Mouse (Mus musculus): ENCODE measurements around the gene Soga1. TPM values are rescaled to one million over a fixed set of nuclear protein-coding genes. Genes with fewer than 3 reads are reported as not detected.
A peak's percentile ranks its signal among the peaks of the same experiment; 100 is the strongest.

Gene Soga1
- polyA plus RNA-seq, 1 experiment from 2014 or later: 2.6 TPM

GRCm38 (mm10) chr2:157006511-157007233 lies 72.4 kb downstream of the Soga1 start, which contains the start of gene Dsn1:
Gene Dsn1, minus strand, starts transcription at chr2:157007154.
- no peaks in the 10 kb centered on the region for H3K9me3 ChIP-seq
- H3K27me3 ChIP-seq (replicated peaks): no peaks in the 10 kb centered on the region
- H3K36me3 ChIP-seq: peaks cover 34% of the 10 kb centered on the region
- H3K4me1 ChIP-seq: peaks cover 30% of the 10 kb centered on the region
- ATAC-seq (ENCODE audit: extremely low read depth, insufficient number of reproducible peaks, low FRiP score, low TSS enrichment): peak; percentile 68; the same call in 1 of the 2 replicates
- H3K4me2 ChIP-seq: peak within 1 kb of the TSS; percentile 92
- H3K27ac ChIP-seq (replicated peaks): peak within 1 kb of the TSS; percentile 88
- under 1% methylated on average over 56 of the region's 56 CpGs for WGBS
- H3K9ac ChIP-seq: peak within 1 kb of the TSS; percentile 92
- H3K4me3 ChIP-seq: peak within 1 kb of the TSS; percentile 87

- 90% methylated on average over 4 of the region's 4 CpGs for WGBS
- H3K36me3 ChIP-seq: peaks cover 75% of the 10 kb centered on the region
- no peak overlapping the region for H3K27ac ChIP-seq (replicated peaks)
- H3K4me1 ChIP-seq: peaks cover 13% of the 10 kb centered on the region
- no peak overlapping the region for H3K4me2 ChIP-seq
- H3K9ac ChIP-seq: no peak overlapping the region
- no peak for ATAC-seq (ENCODE audit: extremely low read depth, insufficient number of reproducible peaks, low FRiP score, low TSS enrichment)
- H3K27me3 ChIP-seq (replicated peaks): no peaks in the 10 kb centered on the region
- no peaks in the 10 kb centered on the region for H3K9me3 ChIP-seq
- H3K4me3 ChIP-seq: no peak overlapping the region
These were observed 76.7 kb downstream of the Soga1 start for GRCm38 (mm10) chr2:157002321-157002720.

- no peak overlapping the region for H3K27ac ChIP-seq (replicated peaks)
- ATAC-seq (ENCODE audit: extremely low read depth, insufficient number of reproducible peaks, low FRiP score, low TSS enrichment): no peak
- H3K27me3 ChIP-seq (replicated peaks): no peaks in the 10 kb centered on the region
- 86% methylated on average over 5 of the region's 5 CpGs for WGBS
- no peak overlapping the region for H3K4me3 ChIP-seq
- H3K4me2 ChIP-seq: no peak overlapping the region
- peaks cover 94% of the 10 kb centered on the region for H3K36me3 ChIP-seq
- no peaks in the 10 kb centered on the region for H3K9me3 ChIP-seq
- H3K4me1 ChIP-seq: no peaks in the 10 kb centered on the region
- no peak overlapping the region for H3K9ac ChIP-seq
These were observed 80.8 kb downstream of the Soga1 start for GRCm38 (mm10) chr2:156998263-156998662.

GRCm38 (mm10) chr2:156996576-156996975 lies 82.5 kb downstream of the Soga1 start:
- WGBS: 63% methylated on average over 6 of the region's 6 CpGs
- Histone ChIP-seq H3K36me3 (peaks cover 80% of the 10 kb centered on the region), H3K27me3 (replicated peaks) (no peaks in the 10 kb centered on the region), H3K9ac (no peak overlapping the region), H3K4me1 (no peaks in the 10 kb centered on the region), H3K9me3 (no peaks in the 10 kb centered on the region), H3K4me3 (no peak overlapping the region), H3K4me2 (no peak overlapping the region), H3K27ac (replicated peaks) (no peak overlapping the region)
- ATAC-seq (ENCODE audit: extremely low read depth, insufficient number of reproducible peaks, low FRiP score, low TSS enrichment): no peak

- peaks cover 29% of the 10 kb centered on the region for H3K4me1 ChIP-seq
- ATAC-seq (ENCODE audit: extremely low read depth, insufficient number of reproducible peaks, low FRiP score, low TSS enrichment): peak; percentile 89
- H3K4me3 ChIP-seq: peak within 1 kb of the TSS; percentile 95
- H3K4me2 ChIP-seq: peak within 1 kb of the TSS; percentile 96
- H3K9ac ChIP-seq: peak within 1 kb of the TSS; percentile 95
- H3K9me3 ChIP-seq: no peaks in the 10 kb centered on the region
- H3K36me3 ChIP-seq: peaks cover 34% of the 10 kb centered on the region
- H3K27ac ChIP-seq (replicated peaks): peak within 1 kb of the TSS; percentile 78
- under 1% methylated on average over 66 of the region's 66 CpGs for WGBS
- no peaks in the 10 kb centered on the region for H3K27me3 ChIP-seq (replicated peaks)
These were observed 87.4 kb downstream of the Soga1 start, which contains the start of gene Ndrg3 for GRCm38 (mm10) chr2:156991470-156992319. Gene Ndrg3, minus strand, starts transcription at chr2:156992056.

GRCm38 (mm10) chr2:156990727-156991431 lies 88.2 kb downstream of the Soga1 start:
- ATAC-seq (ENCODE audit: extremely low read depth, insufficient number of reproducible peaks, low FRiP score, low TSS enrichment): no peak
- 2% methylated on average over 16 of the region's 16 CpGs for WGBS
- H3K27ac ChIP-seq (replicated peaks): peak overlapping the region; percentile 78

GRCm38 (mm10) chr2:156987316-156987715 lies 91.7 kb downstream of the Soga1 start:
- Histone ChIP-seq H3K9ac (no peak overlapping the region), H3K9me3 (no peaks in the 10 kb centered on the region), H3K36me3 (no peaks in the 10 kb centered on the region), H3K27me3 (replicated peaks) (no peaks in the 10 kb centered on the region), H3K4me2 (no peak overlapping the region), H3K27ac (replicated peaks) (no peak overlapping the region), H3K4me1 (peaks cover 38% of the 10 kb centered on the region), H3K4me3 (no peak overlapping the region)
- WGBS: 44% methylated on average over 3 of the region's 3 CpGs
- ATAC-seq (ENCODE audit: extremely low read depth, insufficient number of reproducible peaks, low FRiP score, low TSS enrichment): no peak

More at GRCm38 (mm10) chr2:156990727-156991431, 88.2 kb downstream of the Soga1 start:
- Histone ChIP-seq H3K4me2 (peak overlapping the region; percentile 96), H3K4me1 (peaks cover 29% of the 10 kb centered on the region), H3K9ac (peak overlapping the region; percentile 95), H3K36me3 (peaks cover 26% of the 10 kb centered on the region), H3K27me3 (replicated peaks) (no peaks in the 10 kb centered on the region), H3K9me3 (no peaks in the 10 kb centered on the region), H3K4me3 (peak overlapping the region; percentile 95)

GRCm38 (mm10) chr2:156982864-156983263 lies 96.2 kb downstream of the Soga1 start:
- H3K27me3 ChIP-seq (replicated peaks): no peaks in the 10 kb centered on the region
- no peaks in the 10 kb centered on the region for H3K9me3 ChIP-seq
- peaks cover 5% of the 10 kb centered on the region; the same call in 1 of the 2 replicates for H3K36me3 ChIP-seq
- 31% methylated on average over 2 of the region's 2 CpGs for WGBS
- peaks cover 25% of the 10 kb centered on the region for H3K4me1 ChIP-seq
- H3K9ac ChIP-seq: peak overlapping the region; percentile 40
- no peak overlapping the region for H3K4me3 ChIP-seq
- no peak; the same call in 1 of the 2 replicates for ATAC-seq (ENCODE audit: extremely low read depth, insufficient number of reproducible peaks, low FRiP score, low TSS enrichment)
- H3K27ac ChIP-seq (replicated peaks): peak overlapping the region; percentile 72
- H3K4me2 ChIP-seq: 0 out of 2 replicates have a peak overlapping the region, but pooled peaks have one; percentile 16

- H3K4me1 ChIP-seq: peaks cover 23% of the 10 kb centered on the region
- no peaks in the 10 kb centered on the region for H3K9me3 ChIP-seq
- peaks cover 8% of the 10 kb centered on the region; the same call in 1 of the 2 replicates for H3K36me3 ChIP-seq
- WGBS: 82% methylated on average over 4 of the region's 4 CpGs
- no peak overlapping the region for H3K27ac ChIP-seq (replicated peaks)
- no peak overlapping the region for H3K9ac ChIP-seq
- H3K4me3 ChIP-seq: no peak overlapping the region
- H3K4me2 ChIP-seq: no peak overlapping the region
- no peaks in the 10 kb centered on the region for H3K27me3 ChIP-seq (replicated peaks)
- ATAC-seq (ENCODE audit: extremely low read depth, insufficient number of reproducible peaks, low FRiP score, low TSS enrichment): no peak
These were observed 97.8 kb downstream of the Soga1 start for GRCm38 (mm10) chr2:156981291-156981690.

GRCm38 (mm10) chr2:156980059-156980458 lies 99.0 kb downstream of the Soga1 start:
- H3K4me2 ChIP-seq: no peak overlapping the region
- peaks cover 36% of the 10 kb centered on the region for H3K4me1 ChIP-seq
- H3K4me3 ChIP-seq: no peak overlapping the region
- no peak overlapping the region; the same call in 1 of the 2 replicates for H3K27ac ChIP-seq (replicated peaks)
- no peak overlapping the region for H3K9ac ChIP-seq
- WGBS: 59% methylated on average over 2 of the region's 2 CpGs
- no peaks in the 10 kb centered on the region for H3K9me3 ChIP-seq
- H3K36me3 ChIP-seq: peaks cover 8% of the 10 kb centered on the region; the same call in 1 of the 2 replicates
- H3K27me3 ChIP-seq (replicated peaks): no peaks in the 10 kb centered on the region
- no peak for ATAC-seq (ENCODE audit: extremely low read depth, insufficient number of reproducible peaks, low FRiP score, low TSS enrichment)

GRCm38 (mm10) chr2:156976711-156977110 lies 102.3 kb downstream of the Soga1 start:
- Histone ChIP-seq H3K4me1 (peaks cover 45% of the 10 kb centered on the region), H3K4me3 (no peak overlapping the region), H3K9me3 (no peaks in the 10 kb centered on the region), H3K27ac (replicated peaks) (no peak overlapping the region), H3K36me3 (peaks cover 8% of the 10 kb centered on the region; the same call in 1 of the 2 replicates), H3K4me2 (no peak overlapping the region), H3K27me3 (replicated peaks) (no peaks in the 10 kb centered on the region), H3K9ac (no peak overlapping the region)
- no peak for ATAC-seq (ENCODE audit: extremely low read depth, insufficient number of reproducible peaks, low FRiP score, low TSS enrichment)

Measured in heart, embryonic 13.5 days (tissue).